Comparison of ENCODE assay signal across 10 mouse cellular contexts in genomic region chr3:131566281-131566680, GRCm38 (mm10). TPM values are rescaled to one million over a fixed set of nuclear protein-coding genes. Genes with fewer than 3 reads are reported as not detected.
DNase-seq lines count a peak whose midpoint lies in the region; ATAC-seq lines count a peak whose summit lies in the region.
"Had no signal": no experiment of that assay in that cellular context is flagged by ENCODE, and none has a peak within 500 bp of the region (broad histone marks: within the 10 kb centered on the region; RNA-seq: fewer than 3 reads in every experiment).

No protein-coding gene starts in this region.

- peak overlapping the region; percentile 67 for H3K4me2 ChIP-seq in neural tube, embryonic 12.5 days (replicated peaks)
- peak overlapping the region; percentile 49 for H3K4me2 ChIP-seq in hindbrain, embryonic 12.5 days (replicated peaks)
- H3K4me2 ChIP-seq in midbrain, embryonic 11.5 days, result peak overlapping the region; percentile 41; the same call in 1 of the 2 replicates

- no peak overlapping the region for H3K9ac ChIP-seq in neural tube, embryonic 12.5 days
- no peak overlapping the region for H3K9ac ChIP-seq in hindbrain, embryonic 12.5 days
- H3K9ac ChIP-seq in midbrain, embryonic 11.5 days (ENCODE audit: low read length), result no peak overlapping the region

- no peak overlapping the region for H3K27ac ChIP-seq in neural tube, embryonic 12.5 days
- H3K27ac ChIP-seq in hindbrain, embryonic 12.5 days, result no peak overlapping the region
- H3K27ac ChIP-seq in midbrain, embryonic 11.5 days (ENCODE audit: low read depth, low read length), result no peak overlapping the region

- H3K36me3 ChIP-seq in neural tube, embryonic 12.5 days, result peaks cover 3% of the 10 kb centered on the region; the same call in 1 of the 2 replicates
- H3K36me3 ChIP-seq in hindbrain, embryonic 12.5 days, result no peaks in the 10 kb centered on the region
- H3K36me3 ChIP-seq in midbrain, embryonic 11.5 days (ENCODE audit: control insufficient read depth, insufficient read depth, low read length), result no peaks in the 10 kb centered on the region

- H3K9me3 ChIP-seq in neural tube, embryonic 12.5 days, result no peaks in the 10 kb centered on the region
- H3K9me3 ChIP-seq in hindbrain, embryonic 12.5 days (replicated peaks), result no peaks in the 10 kb centered on the region
- H3K9me3 ChIP-seq in midbrain, embryonic 11.5 days (ENCODE audit: control insufficient read depth, low read length), result no peaks in the 10 kb centered on the region

- no peaks in the 10 kb centered on the region for H3K27me3 ChIP-seq in neural tube, embryonic 12.5 days (replicated peaks)
- H3K27me3 ChIP-seq in hindbrain, embryonic 12.5 days, result no peaks in the 10 kb centered on the region
- no peaks in the 10 kb centered on the region for H3K27me3 ChIP-seq in midbrain, embryonic 11.5 days (ENCODE audit: control insufficient read depth, insufficient read depth, low read length)
- H3K27me3 ChIP-seq: Patski had no signal

- H3K4me3 ChIP-seq in neural tube, embryonic 12.5 days, result no peak overlapping the region
- 0 out of 2 replicates have a peak overlapping the region, but pooled peaks have one; percentile 76 for H3K4me3 ChIP-seq in hindbrain, embryonic 12.5 days
- H3K4me3 ChIP-seq in midbrain, embryonic 11.5 days (ENCODE audit: low read depth, low read length), result no peak overlapping the region

- H3K4me1 ChIP-seq in neural tube, embryonic 12.5 days, result peaks cover 16% of the 10 kb centered on the region
- peaks cover 20% of the 10 kb centered on the region for H3K4me1 ChIP-seq in hindbrain, embryonic 12.5 days
- H3K4me1 ChIP-seq in midbrain, embryonic 11.5 days (ENCODE audit: control insufficient read depth, insufficient read depth, low read length), result peaks cover 6% of the 10 kb centered on the region; the same call in 1 of the 2 replicates

- WGBS in neural tube, embryonic 12.5 days, result 63% methylated on average over 2 of the region's 2 CpGs
- 90% methylated on average over 2 of the region's 2 CpGs for WGBS in hindbrain, embryonic 12.5 days
- WGBS in midbrain, embryonic 11.5 days, result 88% methylated on average over 2 of the region's 2 CpGs

- no peak for DNase-seq in neural tube, embryonic 10.5 days (ENCODE audit: extremely low spot score, low spot score)
- DNase-seq in midbrain, embryonic 11.5 days (ENCODE audit: low spot score, missing footprints), result no peak
- no peak for DNase-seq in B cell, adult 2 months
- no peak for DNase-seq in urinary bladder, adult 2 months (ENCODE audit: low spot score)
- no peak for DNase-seq in cerebellum, adult 11-12 months
- DNase-seq: heart, postnatal 10 days; thymus, postnatal 14 days had no signal

- no peak for ATAC-seq in neural tube, embryonic 12.5 days (ENCODE audit: low FRiP score, low read depth)
- ATAC-seq in hindbrain, embryonic 12.5 days (ENCODE audit: low FRiP score), result no peak
- ATAC-seq in midbrain, embryonic 11.5 days (ENCODE audit: low FRiP score), result no peak
- ATAC-seq: Patski had no signal

RNA-seq across cellular contexts. Expression of gene Papss1, which starts 1.7 kb away (rescaled TPM):
- polyA plus RNA-seq in neural tube, embryonic 12.5 days (2016; fragmentation: Nextera tagmentation; extraction: Ambion mirVana), result 89.7 and 97.0 TPM in 2 replicates
- 107 and 109 TPM in 2 replicates for polyA plus RNA-seq in hindbrain, embryonic 12.5 days (2016; fragmentation: Nextera tagmentation; extraction: Ambion mirVana)
- polyA plus RNA-seq in midbrain, embryonic 11.5 days (2014; fragmentation: Nextera tagmentation; extraction: Ambion mirVana), result 72.5 and 82.4 TPM in 2 replicates
- polyA plus RNA-seq in urinary bladder, adult 2 months (2012; rRNA removed), result 42.1 and 45.7 TPM in 2 replicates
